Mouse (Mus musculus) limb, embryonic 15.5 days (tissue): Measurements from ENCODE around the gene Pax7. TPM values are rescaled to one million over a fixed set of nuclear protein-coding genes. Genes with fewer than 3 reads are reported as not detected.

ENCODE experiments used
- ATAC-seq: fragments of 200-750 bp; cut with Nextera tagmentation; 2 replicates; pipeline ENCODE4 v1.8.0; 2017; ENCODE audit warnings: low read depth, moderate TSS enrichment; ENCODE audit not compliant: insufficient number of reproducible peaks, low FRiP score, low TSS enrichment
- H3K27ac ChIP-seq: fragments of 300-500 bp; sonication (generic); 2 replicates; pipeline ENCODE4 v1.5.1; 2015; ENCODE audit warnings: moderate library complexity, mild to moderate bottlenecking, inconsistent platforms
- H3K27me3 ChIP-seq: fragments of 300-500 bp; sonication (generic); 2 replicates; pipeline ENCODE4 v1.6.1; 2015; ENCODE audit warnings: inconsistent platforms
- H3K36me3 ChIP-seq: fragments of 300-500 bp; sonication (generic); 2 replicates; pipeline ENCODE4 v1.6.1; 2015; ENCODE audit warnings: inconsistent platforms
- H3K4me1 ChIP-seq: fragments of 300-500 bp; sonication (generic); 2 replicates; pipeline ENCODE4 v1.6.1; 2015; ENCODE audit warnings: inconsistent platforms
- H3K4me2 ChIP-seq: fragments of 300-500 bp; sonication (generic); 2 replicates; pipeline ENCODE4 v1.6.1; 2015; ENCODE audit warnings: mild to moderate bottlenecking, inconsistent platforms
- H3K4me3 ChIP-seq: fragments of 300-500 bp; sonication (generic); 2 replicates; pipeline ENCODE4 v1.5.1; 2015; ENCODE audit warnings: mild to moderate bottlenecking, inconsistent platforms
- H3K9ac ChIP-seq: fragments of 300-500 bp; sonication (generic); 2 replicates; pipeline ENCODE4 v1.6.1; 2015; ENCODE audit warnings: inconsistent platforms
- H3K9me3 ChIP-seq: fragments of 300-500 bp; sonication (generic); 2 replicates; pipeline ENCODE4 v1.6.1; 2016; ENCODE audit warnings: inconsistent platforms
- WGBS: fragments of 180-500 bp; shearing (Covaris S2); methylation state at CpG from one replicate; pipeline ENCODE4 v1.1.7; 2015; 5-methylcytosine and 5-hydroxymethylcytosine counted together
- polyA plus RNA-seq: library from polyadenylated mRNA; unstranded; fragments of >200 nt; fragmentation: Nextera tagmentation; extraction: Ambion mirVana; gene quantifications from 2 replicates; pipeline ENCODE4 v1.2.1, GENCODE M21; 2015

Gene Pax7
- 0.38 and 0.91 TPM in 2 replicates for polyA plus RNA-seq

DNA sequence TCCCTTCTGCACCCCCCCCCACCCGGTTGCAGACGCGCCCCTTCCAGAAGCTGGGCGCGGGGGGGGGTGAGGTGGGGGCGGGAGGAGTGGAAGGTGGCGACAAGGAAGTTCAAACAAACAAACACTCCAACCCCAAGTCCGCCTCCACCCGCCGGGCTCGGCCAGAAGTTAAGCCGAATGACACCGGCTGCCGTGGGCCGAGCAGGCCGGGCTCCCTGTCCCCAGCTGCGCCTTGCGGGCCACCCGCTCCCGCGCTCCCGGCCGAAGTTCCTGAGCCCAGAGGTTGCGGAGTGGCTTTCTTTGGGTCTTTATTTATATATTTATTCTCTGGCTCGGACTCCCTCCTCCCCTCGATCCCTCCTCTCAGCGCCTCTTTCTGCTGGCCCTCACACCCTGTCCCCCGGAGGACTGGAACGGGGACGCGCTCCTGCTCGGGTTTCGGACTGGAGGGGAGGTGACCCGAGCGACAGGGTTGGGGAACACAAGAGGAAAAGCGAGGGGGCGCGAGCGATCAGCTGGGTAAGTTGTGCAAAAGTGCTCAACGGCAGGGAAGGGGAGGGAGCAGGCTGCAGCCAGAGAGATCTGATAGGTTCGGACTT lies at the start of gene Pax7:
Gene Pax7, minus strand, starts transcription at position 493 of the 599 bp plus-strand sequence.
- H3K27ac ChIP-seq = 0 out of 2 replicates have a peak within 1 kb of the TSS, but pooled peaks have one; percentile 13
- H3K4me3 ChIP-seq = peak within 1 kb of the TSS; percentile 31
- peaks cover 21% of the 10 kb centered on the region for H3K4me1 ChIP-seq
- H3K27me3 ChIP-seq = peaks cover 99% of the 10 kb centered on the region
- H3K4me2 ChIP-seq = peak within 1 kb of the TSS; percentile 36
- under 1% methylated on average over 40 of the region's 41 CpGs for WGBS
- H3K9me3 ChIP-seq = no peaks in the 10 kb centered on the region
- no peak within 1 kb of the TSS for H3K9ac ChIP-seq
- no peak for ATAC-seq
- H3K36me3 ChIP-seq = no peaks in the 10 kb centered on the region

DNA sequence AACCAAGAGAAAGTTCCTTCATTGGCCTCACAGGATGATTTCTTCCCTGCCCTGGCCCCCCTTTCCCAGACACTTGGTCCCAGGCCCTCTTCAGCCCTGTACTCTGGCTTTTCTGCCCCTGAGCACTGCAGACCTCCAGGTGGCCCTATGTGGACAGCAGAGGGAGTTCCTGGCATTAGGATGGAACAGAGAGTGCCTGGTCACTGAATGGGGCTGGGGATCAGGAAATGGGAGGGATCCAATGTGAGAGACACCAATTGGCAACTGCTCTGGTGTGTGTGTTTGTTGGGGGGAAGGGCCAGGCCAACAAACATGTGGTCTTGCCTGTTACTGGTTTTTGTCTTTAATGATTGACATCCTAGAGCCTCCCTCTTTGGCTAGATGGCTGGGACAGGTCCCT lies 48.5 kb upstream of the Pax7 start:
- H3K9me3 ChIP-seq = no peaks in the 10 kb centered on the region
- H3K27me3 ChIP-seq = no peaks in the 10 kb centered on the region; the same call in 1 of the 2 replicates
- no peaks in the 10 kb centered on the region for H3K36me3 ChIP-seq
- no peak overlapping the region for H3K4me3 ChIP-seq
- ATAC-seq = no peak
- no peak overlapping the region for H3K4me2 ChIP-seq
- H3K9ac ChIP-seq = no peak overlapping the region
- H3K27ac ChIP-seq = no peak overlapping the region
- H3K4me1 ChIP-seq = no peaks in the 10 kb centered on the region

DNA sequence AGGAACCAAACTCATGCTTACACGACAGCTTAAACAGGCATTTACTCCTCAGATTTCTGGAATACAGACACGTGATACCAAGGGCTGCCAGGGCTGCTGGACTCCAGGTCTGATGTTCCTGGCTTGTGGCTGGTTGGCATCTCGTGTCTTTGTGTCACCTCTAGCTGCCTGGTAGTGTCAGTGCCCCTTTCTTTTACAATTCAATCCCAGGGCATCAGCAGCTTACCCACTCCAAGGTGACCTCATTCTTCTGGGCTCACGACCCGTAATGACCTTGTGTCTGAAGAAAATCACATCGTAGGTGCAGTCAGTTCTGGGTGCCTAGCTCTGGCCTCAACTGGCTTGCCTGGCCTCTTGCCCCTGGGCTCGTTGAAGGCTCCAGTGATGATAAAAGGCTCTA lies 46.0 kb upstream of the Pax7 start:
- Histone ChIP-seq H3K4me3 (no peak overlapping the region), H3K9me3 (no peaks in the 10 kb centered on the region), H3K4me2 (no peak overlapping the region), H3K4me1 (no peaks in the 10 kb centered on the region), H3K36me3 (no peaks in the 10 kb centered on the region), H3K9ac (no peak overlapping the region), H3K27ac (no peak overlapping the region), H3K27me3 (no peaks in the 10 kb centered on the region; the same call in 1 of the 2 replicates)
- WGBS = 74% methylated on average over 7 of the region's 7 CpGs
- ATAC-seq = no peak

DNA sequence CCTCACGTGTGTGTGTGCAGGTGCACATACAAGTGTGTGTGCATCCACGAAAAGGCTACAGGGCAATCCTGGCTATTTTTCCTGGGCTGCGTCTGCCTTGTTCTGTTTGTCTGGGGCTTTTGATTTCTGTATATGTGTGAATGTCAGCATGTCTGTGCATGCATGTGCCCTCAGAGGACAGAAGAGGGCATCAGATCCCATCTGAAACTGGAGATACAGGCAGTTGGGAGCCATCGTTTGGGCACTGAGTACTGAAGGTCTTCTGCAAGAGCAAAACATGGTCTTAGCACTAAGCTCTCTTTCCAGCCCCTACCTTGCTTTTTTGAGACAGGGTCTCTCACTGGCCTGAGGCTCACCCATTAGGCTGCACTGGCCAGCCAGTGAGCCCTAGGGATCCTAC lies 45.1 kb upstream of the Pax7 start:
- Histone ChIP-seq H3K4me1 (no peaks in the 10 kb centered on the region), H3K27me3 (no peaks in the 10 kb centered on the region; the same call in 1 of the 2 replicates), H3K27ac (no peak overlapping the region), H3K4me3 (no peak overlapping the region), H3K4me2 (no peak overlapping the region), H3K9ac (no peak overlapping the region), H3K9me3 (no peaks in the 10 kb centered on the region), H3K36me3 (no peaks in the 10 kb centered on the region)
- no peak for ATAC-seq
- WGBS = 62% methylated on average over 4 of the region's 4 CpGs

DNA sequence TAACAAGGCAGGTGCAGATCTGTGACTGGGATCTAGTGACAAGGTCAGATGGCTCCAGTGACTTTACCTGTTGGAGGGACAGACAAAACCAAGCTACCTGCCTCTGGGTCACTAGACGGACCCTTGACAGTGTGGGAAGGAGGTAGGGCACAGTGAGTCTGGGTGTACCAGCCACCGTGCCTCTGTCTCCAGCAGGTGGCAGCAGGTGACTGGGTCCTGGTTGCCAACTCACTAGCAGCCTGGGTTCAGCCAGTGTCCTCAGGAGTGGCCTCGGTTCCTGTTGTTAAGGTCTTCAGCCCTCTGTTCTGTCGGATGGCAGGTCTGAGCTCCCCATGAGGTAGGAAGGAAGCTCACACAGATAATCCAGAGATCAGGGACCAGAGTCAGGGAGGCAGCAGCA lies 43.9 kb upstream of the Pax7 start:
- ATAC-seq = no peak
- 6% methylated on average over 4 of the region's 4 CpGs for WGBS

DNA sequence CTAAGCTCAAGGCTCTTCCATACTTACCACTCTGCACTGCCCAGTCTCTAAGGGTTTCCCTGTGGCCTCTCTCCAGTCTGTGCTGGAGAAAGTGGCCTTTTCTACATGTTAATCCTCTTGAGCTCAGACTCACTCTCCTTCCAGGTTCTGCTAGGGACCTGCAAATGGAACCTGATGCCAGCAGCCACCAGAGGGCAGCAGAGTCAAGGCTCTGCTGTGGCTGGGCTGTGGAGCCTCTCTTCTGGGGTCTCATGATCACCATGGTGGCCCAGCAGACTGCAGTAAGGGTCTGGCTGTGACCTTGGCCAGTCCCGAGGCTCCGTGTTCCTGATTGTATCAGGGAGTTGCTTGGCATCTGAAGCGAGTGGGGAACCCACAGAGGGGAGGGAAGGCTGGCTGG lies 39.3 kb upstream of the Pax7 start:
- Histone ChIP-seq H3K4me3 (no peak overlapping the region), H3K9me3 (no peaks in the 10 kb centered on the region), H3K27ac (no peak overlapping the region), H3K27me3 (peaks cover 13% of the 10 kb centered on the region), H3K4me1 (no peaks in the 10 kb centered on the region), H3K9ac (no peak overlapping the region), H3K36me3 (no peaks in the 10 kb centered on the region), H3K4me2 (no peak overlapping the region)
- ATAC-seq = no peak
- WGBS = 6% methylated on average over 3 of the region's 3 CpGs

More for the DNA sequence above, 43.9 kb upstream of the Pax7 start:
- Histone ChIP-seq H3K36me3 (no peaks in the 10 kb centered on the region), H3K4me1 (no peaks in the 10 kb centered on the region), H3K9me3 (no peaks in the 10 kb centered on the region), H3K9ac (no peak overlapping the region), H3K4me2 (no peak overlapping the region), H3K27ac (no peak overlapping the region), H3K4me3 (no peak overlapping the region), H3K27me3 (peaks cover 2% of the 10 kb centered on the region)

DNA sequence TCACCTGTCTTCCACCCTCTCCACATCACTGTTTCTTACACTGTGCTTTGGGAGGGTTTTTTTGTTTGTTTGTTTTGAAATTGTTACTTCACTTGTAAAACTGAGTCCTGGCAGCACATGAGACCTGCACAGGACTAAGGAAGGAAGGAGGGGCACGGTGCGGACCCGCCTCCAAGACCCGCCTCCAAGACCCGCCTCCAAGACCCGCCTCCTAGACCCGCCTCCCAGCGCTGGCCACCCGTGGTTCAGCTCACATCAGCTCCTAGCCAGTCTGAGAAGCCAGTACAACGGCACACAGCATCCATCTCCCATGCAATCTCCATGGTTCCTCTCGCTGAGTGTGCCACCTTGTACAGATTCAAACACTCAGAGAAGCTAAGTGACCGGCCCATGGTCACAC lies 38.4 kb upstream of the Pax7 start:
- Histone ChIP-seq H3K36me3 (no peaks in the 10 kb centered on the region), H3K9me3 (no peaks in the 10 kb centered on the region), H3K4me2 (no peak overlapping the region), H3K9ac (no peak overlapping the region), H3K27me3 (peaks cover 15% of the 10 kb centered on the region), H3K4me1 (no peaks in the 10 kb centered on the region), H3K27ac (no peak overlapping the region), H3K4me3 (no peak overlapping the region)
- no peak for ATAC-seq
- WGBS = 25% methylated on average over 12 of the region's 12 CpGs

DNA sequence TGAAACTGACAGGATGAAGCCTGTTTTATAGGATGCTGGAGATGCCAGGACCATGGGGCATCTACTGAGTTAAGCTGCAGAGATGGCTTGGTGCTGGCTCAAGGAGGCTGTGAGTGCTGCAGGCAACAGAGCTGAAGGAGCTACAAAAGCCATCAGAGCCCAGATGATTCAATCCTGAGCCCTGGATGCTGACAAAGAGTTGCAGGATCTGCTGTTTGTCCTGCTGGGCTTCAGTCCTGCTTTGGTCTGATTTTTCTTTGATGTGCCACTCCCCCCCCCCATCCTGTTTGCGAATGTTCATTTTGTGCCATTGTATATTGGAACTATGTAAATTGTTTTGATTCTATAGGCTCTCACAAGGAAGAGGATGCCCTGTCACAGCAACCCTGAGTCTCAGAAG lies 29.9 kb upstream of the Pax7 start:
- H3K9ac ChIP-seq = no peak overlapping the region

DNA sequence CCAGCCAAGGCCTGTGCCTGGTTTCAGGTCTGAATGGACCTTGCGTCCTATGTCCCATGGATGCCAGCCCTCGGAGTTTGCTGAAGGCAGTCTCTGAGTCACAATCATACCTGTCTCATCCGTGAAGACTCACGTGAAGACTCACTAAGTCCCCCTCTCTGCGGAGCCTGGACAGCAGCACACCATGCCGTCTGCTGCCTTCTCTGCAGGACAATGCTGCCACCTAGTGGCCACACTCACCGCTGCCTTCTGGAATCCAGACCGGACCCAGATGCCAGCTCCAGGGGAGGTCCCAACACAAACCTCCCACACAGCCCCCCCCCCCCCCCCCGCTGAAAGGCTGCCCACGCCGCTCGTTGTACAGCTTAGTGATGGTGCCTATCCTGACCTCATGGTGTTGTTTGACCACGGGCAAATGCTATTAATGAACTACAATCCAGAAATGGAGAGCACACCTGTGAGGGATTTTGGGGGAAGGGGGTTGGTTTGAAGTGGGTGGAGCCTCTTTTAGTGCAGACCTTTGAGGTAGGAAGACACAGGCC lies 25.4 kb upstream of the Pax7 start:
- H3K27me3 ChIP-seq = peaks cover 46% of the 10 kb centered on the region
- WGBS = 2% methylated on average over 13 of the region's 13 CpGs
- no peaks in the 10 kb centered on the region for H3K36me3 ChIP-seq
- ATAC-seq = no peak
- H3K9me3 ChIP-seq = no peaks in the 10 kb centered on the region
- H3K27ac ChIP-seq = no peak overlapping the region
- no peaks in the 10 kb centered on the region for H3K4me1 ChIP-seq
- H3K4me3 ChIP-seq = no peak overlapping the region
- no peak overlapping the region for H3K9ac ChIP-seq
- H3K4me2 ChIP-seq = no peak overlapping the region

More for the DNA sequence above, 29.9 kb upstream of the Pax7 start:
- no peak overlapping the region for H3K27ac ChIP-seq
- ATAC-seq = no peak
- no peak overlapping the region for H3K4me3 ChIP-seq
- no peaks in the 10 kb centered on the region for H3K9me3 ChIP-seq
- WGBS = 93% methylated on average over 1 of the region's 1 CpGs
- H3K27me3 ChIP-seq = peaks cover 14% of the 10 kb centered on the region; the same call in 1 of the 2 replicates
- no peak overlapping the region for H3K4me2 ChIP-seq
- no peaks in the 10 kb centered on the region for H3K36me3 ChIP-seq
- no peaks in the 10 kb centered on the region for H3K4me1 ChIP-seq

DNA sequence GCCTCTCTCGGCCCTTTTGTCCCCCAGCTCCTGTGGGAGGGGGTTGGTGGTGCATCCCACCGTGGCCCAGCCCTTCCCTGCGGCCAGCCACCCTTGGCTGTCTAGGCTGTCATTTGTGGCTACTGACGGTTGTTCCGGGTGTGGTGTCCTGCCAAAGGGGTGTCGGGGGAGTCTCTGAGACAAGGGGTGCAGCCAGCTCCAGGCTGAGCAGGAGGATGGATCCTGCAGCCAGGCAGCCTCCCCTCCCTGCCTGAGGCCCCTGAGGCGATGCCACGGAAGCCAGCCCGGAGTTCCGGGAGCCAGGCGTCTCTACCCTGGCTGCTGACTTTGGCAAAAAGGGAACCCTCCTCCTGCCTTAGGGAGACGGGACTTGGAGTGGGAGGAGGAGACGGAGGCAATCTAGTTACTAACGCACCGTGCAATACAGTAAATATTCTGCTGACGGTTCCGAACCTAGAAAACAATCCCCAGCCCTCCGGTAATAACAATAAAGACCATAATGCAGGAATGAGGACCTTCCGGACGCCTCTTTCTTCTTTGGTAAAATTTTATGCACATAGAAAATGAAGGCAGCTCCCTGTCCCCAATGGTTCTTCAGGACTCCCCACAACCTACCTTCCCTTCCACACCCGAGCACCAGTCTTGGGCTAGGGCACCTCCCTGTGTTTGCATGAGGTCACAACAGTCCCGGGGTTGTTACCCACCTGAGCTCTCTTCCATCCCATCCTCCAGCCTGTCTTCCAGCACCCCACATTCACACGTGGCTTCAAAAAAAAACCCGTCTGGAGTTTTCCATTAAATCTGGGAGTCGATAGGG lies 19.1 kb upstream of the Pax7 start:
- WGBS = 2% methylated on average over 25 of the region's 25 CpGs
- 0 out of 2 replicates have a peak overlapping the region, but pooled peaks have one; percentile 17 for H3K4me2 ChIP-seq
- peaks cover 86% of the 10 kb centered on the region for H3K27me3 ChIP-seq
- ATAC-seq = no peak
- H3K9ac ChIP-seq = no peak overlapping the region
- H3K4me3 ChIP-seq = no peak overlapping the region
- H3K27ac ChIP-seq = no peak overlapping the region
- no peaks in the 10 kb centered on the region for H3K36me3 ChIP-seq
- no peaks in the 10 kb centered on the region for H3K9me3 ChIP-seq
- H3K4me1 ChIP-seq = peaks cover 13% of the 10 kb centered on the region

DNA sequence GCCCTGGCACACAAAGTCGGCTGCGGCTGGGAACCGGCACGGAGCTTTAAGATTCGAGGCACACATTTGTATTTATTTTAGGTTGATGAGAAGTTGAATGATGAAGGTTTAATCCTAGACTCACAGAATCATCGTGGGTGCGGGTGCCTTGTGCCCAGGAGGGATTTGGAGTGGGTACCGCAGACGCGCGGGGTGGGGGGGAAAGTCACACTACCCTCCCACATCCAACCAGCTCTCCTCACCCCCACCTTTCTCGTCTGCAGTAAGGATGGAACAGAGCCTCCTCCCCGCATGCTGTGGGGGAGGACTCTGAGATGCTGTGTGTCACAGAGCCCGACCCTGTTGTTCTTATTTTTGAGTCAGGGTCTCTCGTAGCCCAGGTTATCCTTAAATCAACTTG lies 18.1 kb upstream of the Pax7 start:
- no peak for ATAC-seq
- Histone ChIP-seq H3K27ac (no peak overlapping the region), H3K9me3 (no peaks in the 10 kb centered on the region), H3K27me3 (peaks cover 78% of the 10 kb centered on the region), H3K36me3 (no peaks in the 10 kb centered on the region), H3K4me1 (peaks cover 18% of the 10 kb centered on the region), H3K4me2 (no peak overlapping the region), H3K4me3 (no peak overlapping the region), H3K9ac (no peak overlapping the region)
- WGBS = 13% methylated on average over 15 of the region's 15 CpGs

DNA sequence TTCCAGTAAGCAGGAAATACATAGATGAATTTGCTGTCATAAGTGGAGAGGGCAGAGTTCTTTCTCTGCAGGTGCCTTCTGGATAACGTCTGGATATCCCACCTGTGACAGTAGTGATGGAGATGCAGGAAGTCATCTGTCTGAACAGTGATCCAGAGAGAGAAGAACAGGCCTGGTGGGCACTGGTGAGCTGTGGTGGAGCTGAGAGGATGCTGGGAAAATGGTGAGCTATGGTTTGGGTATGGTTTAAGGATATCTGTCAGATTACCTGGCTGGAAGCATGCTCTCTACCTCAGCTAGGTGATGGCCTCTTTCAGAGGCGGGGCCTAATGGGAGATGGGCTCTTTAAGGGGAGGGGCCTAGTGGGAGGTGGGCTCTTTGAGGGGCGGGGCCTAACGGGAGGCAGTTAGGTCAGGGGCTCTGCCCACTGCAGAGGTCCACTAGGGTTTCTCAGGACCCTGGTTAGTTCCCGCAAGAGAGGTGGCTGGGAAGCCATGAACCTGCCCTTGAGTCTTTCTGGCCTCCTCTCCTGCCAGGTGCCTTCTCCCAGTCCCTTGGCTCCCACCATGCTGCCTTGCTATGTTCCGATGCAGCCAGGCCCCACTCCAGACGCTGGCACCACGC lies 17.3 kb upstream of the Pax7 start:
- H3K9me3 ChIP-seq = no peaks in the 10 kb centered on the region
- no peak overlapping the region for H3K4me3 ChIP-seq
- no peak overlapping the region for H3K27ac ChIP-seq
- no peak overlapping the region for H3K9ac ChIP-seq
- 12% methylated on average over 8 of the region's 8 CpGs for WGBS
- H3K27me3 ChIP-seq = peaks cover 76% of the 10 kb centered on the region
- H3K4me1 ChIP-seq = peaks cover 18% of the 10 kb centered on the region
- H3K36me3 ChIP-seq = no peaks in the 10 kb centered on the region
- ATAC-seq = no peak
- no peak overlapping the region for H3K4me2 ChIP-seq
